Mouse (Mus musculus) hindlimb bud, embryonic 11.5 days (tissue): Measurements from ENCODE around the gene Parp9.
"Not testable (repeated sequence)": the region's sequence is repeated elsewhere in the genome, so short reads cannot be mapped to it uniquely, and the experiment has no call there.

ENCODE experiments used
- DNase-seq: peaks from one replicate; pipeline ENCODE4 v3.0.0-alpha.2; 2012; ENCODE audit warnings: low read depth, low spot score; ENCODE audit errors: extremely low spot score

Parp9 gene

DNA sequence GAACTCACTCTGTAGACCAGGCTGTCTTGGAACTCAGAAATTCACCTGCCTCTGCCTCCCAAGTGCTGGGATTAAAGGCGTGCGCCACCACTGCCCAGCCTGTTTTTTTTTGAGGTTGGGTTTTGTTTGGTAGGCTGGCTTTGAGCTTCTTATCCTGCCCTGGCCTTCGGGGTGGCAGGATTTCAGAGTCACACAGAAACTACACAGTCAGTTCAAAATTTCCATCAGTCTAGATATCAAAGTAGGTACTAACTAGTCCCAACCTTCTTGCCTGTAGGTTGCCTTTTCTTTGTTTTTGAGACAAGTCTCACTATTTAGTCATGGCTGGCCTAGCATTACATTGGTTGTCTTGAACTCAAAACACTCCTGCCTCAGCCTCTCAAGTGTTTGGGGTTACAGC, 46.2 kb downstream of the Parp9 start:
- DNase-seq, result no peak

DNA sequence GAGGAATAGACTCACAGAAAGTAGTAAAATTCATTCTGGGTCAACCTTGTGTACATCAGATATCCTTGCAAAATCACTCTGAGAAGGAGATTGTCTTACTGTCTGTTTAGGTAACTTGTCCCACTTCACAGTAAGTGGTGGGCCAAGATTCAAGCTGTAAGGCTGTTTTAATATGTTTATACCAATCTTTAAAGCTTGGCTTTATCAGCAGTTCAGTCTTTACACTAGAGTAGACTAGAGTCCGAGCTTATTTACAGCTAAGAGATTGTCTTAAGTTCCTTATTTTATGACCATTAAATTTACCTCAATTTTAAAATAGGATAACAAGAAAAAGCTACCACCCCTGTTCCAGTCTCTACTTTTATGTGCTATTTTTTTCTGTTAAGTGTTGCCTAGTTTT, 49.7 kb downstream of the Parp9 start:
- DNase-seq, result no peak

DNA sequence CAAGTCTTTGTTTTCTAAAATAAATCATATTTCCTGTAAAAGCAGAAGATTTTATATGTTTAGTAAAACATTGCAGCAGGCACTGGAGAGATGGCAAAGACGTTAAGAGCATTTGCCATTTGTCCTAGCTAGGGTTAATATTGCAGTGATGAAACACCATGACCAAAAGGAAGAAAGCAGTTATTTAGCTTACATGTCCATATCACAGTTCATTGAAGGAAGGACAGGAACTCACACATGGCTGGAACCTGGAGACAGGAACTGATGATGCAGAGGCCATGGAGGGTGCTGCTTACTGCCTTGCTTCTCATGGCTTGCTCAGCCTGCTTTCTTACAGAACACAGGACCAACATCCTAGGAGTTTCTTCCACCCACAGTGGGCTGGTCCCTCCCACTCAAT, 54.1 kb downstream of the Parp9 start:
- DNase-seq, result no peak

DNA sequence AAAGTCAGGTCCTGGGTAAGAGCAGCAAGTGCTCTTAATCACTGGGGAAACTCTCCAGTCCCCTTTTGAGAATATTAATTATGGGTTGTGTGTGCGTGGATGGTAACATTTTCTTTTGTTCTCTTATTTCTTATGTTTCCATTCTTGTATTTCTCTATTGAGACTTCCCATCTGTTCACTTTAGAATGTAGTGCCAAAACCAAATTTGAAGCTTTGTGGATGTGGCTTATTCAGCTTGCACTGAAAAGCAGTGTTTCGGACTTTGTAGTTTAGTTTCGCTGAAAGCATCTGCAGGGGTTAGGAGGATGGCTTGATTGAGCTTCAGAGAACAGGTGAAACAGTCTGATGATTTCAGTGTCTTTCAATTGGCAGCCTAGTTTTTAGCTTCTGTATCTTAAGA, 55.0 kb downstream of the Parp9 start:
- DNase-seq, result no peak

DNA sequence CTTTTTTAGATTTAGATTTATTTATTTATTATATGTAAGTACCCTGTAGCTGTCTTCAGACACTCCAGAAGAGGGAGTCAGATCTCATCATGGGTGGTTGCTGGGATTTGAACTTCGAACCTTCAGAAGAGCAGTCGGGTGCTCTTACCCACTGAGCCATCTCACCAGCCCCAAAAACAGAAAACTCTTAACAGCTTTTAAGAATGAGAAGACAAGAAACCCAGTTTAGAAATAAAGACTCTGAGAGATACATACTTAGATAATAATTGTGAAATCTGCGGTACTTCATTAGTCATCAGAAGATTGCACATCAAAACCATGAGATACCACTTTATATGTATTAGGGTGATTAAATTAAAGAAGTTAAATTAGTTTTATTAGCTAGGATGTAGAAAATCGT, 60.6 kb downstream of the Parp9 start:
- DNase-seq, result not testable (repeated sequence)

DNA sequence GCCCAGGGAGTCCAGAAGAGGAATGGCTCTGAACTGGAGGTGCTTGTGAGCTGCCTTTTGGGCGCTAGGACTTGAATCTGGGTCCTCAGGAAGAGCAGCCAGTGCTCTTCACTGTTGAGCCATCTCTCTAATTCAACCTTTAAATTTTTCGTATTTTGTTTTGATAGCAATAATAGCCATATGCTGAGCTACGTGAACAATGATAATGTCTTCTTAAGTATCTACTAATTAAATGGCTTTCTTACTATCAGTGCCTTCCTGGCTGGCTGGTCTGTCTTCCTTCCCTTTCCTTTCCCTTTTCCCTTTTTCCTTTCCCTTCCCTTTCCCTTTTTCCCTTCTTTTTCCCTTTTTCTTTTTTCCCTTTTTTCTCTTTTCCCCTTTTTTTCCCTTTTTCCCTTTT, 70.1 kb downstream of the Parp9 start:
- DNase-seq, result no peak

DNA sequence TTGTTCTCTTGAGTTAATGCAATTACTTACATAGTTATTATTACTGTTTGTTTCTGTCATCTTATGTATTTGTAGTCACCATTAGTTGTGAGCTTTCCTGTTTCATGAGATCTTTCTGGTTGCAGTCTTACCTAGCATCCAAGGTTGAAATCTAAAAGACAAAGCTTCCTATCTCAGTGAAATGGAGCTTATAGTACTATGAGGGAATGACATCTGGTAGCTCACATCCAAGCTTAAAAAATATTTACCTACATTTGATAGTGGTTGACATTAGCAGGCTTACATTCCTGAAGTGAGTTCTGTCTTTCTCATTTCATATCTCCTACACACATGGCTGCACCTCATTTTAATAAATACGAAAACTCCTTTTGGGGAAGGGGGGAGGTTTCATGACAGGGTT, 78.1 kb downstream of the Parp9 start:
- DNase-seq, result no peak
